Mouse (Mus musculus) lung, postnatal 0 days (tissue): ENCODE measurements at regions not wholly inside any gene's neighbourhood (a gene's known extent, or its start where the extent isn't known, plus 50 kb on each side); places are given as distances from the start of the nearest gene placed in this dataset.

Source experiments
- ATAC-seq: fragments of 200-750 bp; cut with Nextera tagmentation; 2 replicates; pipeline ENCODE4 v1.8.0; 2017; ENCODE audit warnings: moderate library complexity
- DNase-seq: peaks from one replicate; pipeline ENCODE4 v3.0.0-alpha.2; 2016; ENCODE audit warnings: low spot score
- H3K27ac ChIP-seq: fragments of 300-500 bp; sonication (generic); 2 replicates; pipeline ENCODE4 v1.5.1; 2014; ENCODE audit warnings: antibody characterized with exemption, mild to moderate bottlenecking, low read length, mixed read lengths
- H3K27me3 ChIP-seq: fragments of 300-500 bp; sonication (generic); replicated peaks from 2 replicates; pipeline ENCODE4 v1.6.1; 2014; ENCODE audit warnings: low read length, mixed read lengths; ENCODE audit not compliant: insufficient read depth
- H3K36me3 ChIP-seq: fragments of 300-500 bp; sonication (generic); 2 replicates; pipeline ENCODE4 v1.6.1; 2014; ENCODE audit warnings: low read length, mixed read lengths; ENCODE audit not compliant: insufficient read depth
- H3K4me1 ChIP-seq: fragments of 300-500 bp; sonication (generic); 2 replicates; pipeline ENCODE4 v1.6.1; 2014; ENCODE audit warnings: antibody characterized with exemption, low read depth, low read length, mixed read lengths; ENCODE audit not compliant: insufficient read depth
- H3K4me2 ChIP-seq: fragments of 300-500 bp; sonication (generic); replicated peaks from 2 replicates; pipeline ENCODE4 v1.6.1; 2014; ENCODE audit warnings: low read depth, mild to moderate bottlenecking, low read length, moderate library complexity, mixed read lengths
- H3K4me3 ChIP-seq: fragments of 300-500 bp; sonication (generic); 2 replicates; pipeline ENCODE4 v1.5.1; 2014; ENCODE audit warnings: low read depth, low read length
- H3K9ac ChIP-seq: fragments of 300-500 bp; sonication (generic); replicated peaks from 2 replicates; pipeline ENCODE4 v1.6.1; 2014; ENCODE audit warnings: low read depth, mild to moderate bottlenecking
- H3K9me3 ChIP-seq: fragments of 300-500 bp; sonication (generic); 2 replicates; pipeline ENCODE4 v1.6.1; 2016; ENCODE audit warnings: low read length, mixed read lengths
- CTCF ChIP-seq: IDR thresholded peaks from 2 replicates; pipeline ENCODE4 v1.5.1; 2016; ENCODE audit warnings: antibody characterized with exemption, mild to moderate bottlenecking
- EP300 ChIP-seq: IDR thresholded peaks from 2 replicates; pipeline ENCODE4 v1.6.1; 2016; ENCODE audit warnings: antibody characterized with exemption, mild to moderate bottlenecking, control low read depth
- WGBS: fragments of 180-500 bp; shearing (Covaris S2); extraction: QIAGEN DNeasy Blood & Tissue Kit; methylation state at CpG from one replicate; pipeline ENCODE4 v1.1.7; 2014; 5-methylcytosine and 5-hydroxymethylcytosine counted together

DNA sequence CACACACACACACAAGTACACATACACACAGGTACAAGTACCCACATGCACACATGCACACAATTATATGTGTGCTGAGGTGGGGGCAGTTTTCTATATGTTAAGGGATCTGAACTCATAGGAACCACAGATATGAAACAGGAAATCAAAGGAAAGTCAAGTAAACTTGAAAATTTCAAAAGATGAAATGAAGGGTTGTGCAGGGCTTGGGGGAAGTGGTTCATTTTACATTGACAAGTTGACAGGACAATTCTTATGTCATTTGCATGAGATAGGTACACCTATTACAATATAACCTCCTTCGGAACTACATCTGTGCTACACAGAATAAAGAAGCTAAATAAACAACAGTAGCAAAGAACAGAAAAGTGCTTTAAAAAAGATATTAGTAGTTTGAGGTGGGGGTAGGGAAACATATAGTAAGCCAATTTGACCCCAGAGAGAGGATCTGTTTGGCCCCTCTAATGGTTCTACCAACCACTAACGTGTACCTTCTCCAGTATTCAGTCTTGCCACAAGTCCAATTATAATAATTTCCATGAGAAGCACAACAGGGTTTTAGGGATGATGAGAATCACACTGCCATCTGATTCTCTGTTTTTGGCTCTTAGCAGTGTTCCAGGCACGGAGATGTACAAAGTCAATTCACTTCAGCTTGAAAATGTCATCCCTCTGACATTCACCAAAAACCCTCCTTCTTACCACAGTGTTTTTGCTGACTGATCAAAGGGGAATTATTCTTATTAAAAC lies 51.7 kb upstream of the Lin7a start:
- no peak for DNase-seq
- WGBS: 82% methylated on average over 3 of the region's 3 CpGs
- H3K9ac ChIP-seq: no peak overlapping the region
- no peak overlapping the region for H3K27ac ChIP-seq
- no peaks in the 10 kb centered on the region for H3K36me3 ChIP-seq
- no peaks in the 10 kb centered on the region for H3K27me3 ChIP-seq
- no peak for TF ChIP-seq EP300
- TF ChIP-seq CTCF: no peak
- no peak overlapping the region for H3K4me3 ChIP-seq
- ATAC-seq: no peak
- H3K9me3 ChIP-seq: no peaks in the 10 kb centered on the region
- no peak overlapping the region for H3K4me2 ChIP-seq
- no peaks in the 10 kb centered on the region for H3K4me1 ChIP-seq

DNA sequence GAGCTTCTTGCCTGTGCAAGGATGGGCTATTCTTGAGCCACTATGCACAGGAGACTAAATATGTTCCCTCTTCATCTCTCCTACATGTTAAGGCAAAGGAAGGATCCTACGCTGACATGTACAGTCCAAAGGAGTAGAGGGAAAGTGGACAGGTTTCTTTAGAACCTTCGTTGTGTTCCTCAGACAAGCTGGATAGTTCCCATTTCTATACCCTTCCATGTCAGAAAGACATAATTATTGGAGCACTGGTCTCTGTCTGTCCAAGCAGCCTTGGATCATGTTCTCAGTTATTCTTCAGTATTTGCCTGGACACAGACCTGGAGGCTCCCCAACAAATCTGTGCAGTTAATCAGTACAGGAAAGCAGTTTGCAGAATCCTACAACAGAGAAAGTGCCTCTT lies 51.0 kb upstream of the Lin7a start:
- no peak for ATAC-seq
- TF ChIP-seq EP300 (no peak), CTCF (no peak)
- no peak overlapping the region for H3K4me3 ChIP-seq
- H3K36me3 ChIP-seq: no peaks in the 10 kb centered on the region
- H3K9ac ChIP-seq: no peak overlapping the region
- 83% methylated on average over 2 of the region's 2 CpGs for WGBS
- no peak overlapping the region for H3K27ac ChIP-seq
- H3K4me1 ChIP-seq: no peaks in the 10 kb centered on the region
- H3K27me3 ChIP-seq: no peaks in the 10 kb centered on the region
- H3K9me3 ChIP-seq: no peaks in the 10 kb centered on the region
- H3K4me2 ChIP-seq: no peak overlapping the region
- DNase-seq: no peak

DNA sequence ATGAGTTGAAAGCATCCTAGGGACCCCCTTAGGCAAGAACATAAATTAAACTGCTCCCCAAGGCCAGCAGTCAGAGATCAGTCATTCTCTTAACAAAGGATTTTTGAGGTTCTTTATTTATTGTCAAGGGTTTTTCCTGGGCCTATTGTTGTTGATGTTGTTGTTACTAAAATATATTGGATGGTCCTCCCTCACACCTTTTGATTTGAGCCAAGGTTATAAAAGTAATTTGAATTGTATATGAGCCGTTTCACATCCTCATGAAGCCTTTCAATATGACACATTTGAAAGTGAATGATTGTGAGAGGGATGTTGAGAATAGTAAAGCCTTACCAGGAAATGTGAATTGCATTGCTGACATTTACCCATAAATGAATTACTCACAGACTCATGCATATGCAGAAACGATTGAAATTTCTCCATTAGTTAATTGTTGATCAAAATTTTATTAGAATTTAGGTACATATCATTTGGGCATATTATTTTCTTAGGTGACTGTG lies 50.3 kb upstream of the Lin7a start:
- no peaks in the 10 kb centered on the region for H3K36me3 ChIP-seq
- H3K27me3 ChIP-seq: no peaks in the 10 kb centered on the region
- ATAC-seq: no peak
- H3K9me3 ChIP-seq: no peaks in the 10 kb centered on the region
- DNase-seq: no peak
- H3K4me1 ChIP-seq: no peaks in the 10 kb centered on the region
- H3K4me2 ChIP-seq: no peak overlapping the region
- no peak overlapping the region for H3K9ac ChIP-seq
- 83% methylated on average over 2 of the region's 2 CpGs for WGBS
- H3K27ac ChIP-seq: no peak overlapping the region
- H3K4me3 ChIP-seq: no peak overlapping the region
- TF ChIP-seq EP300: no peak
